Comparison of ENCODE assay signal across 11 mouse cellular contexts in genomic region chr6:52095575-52095974, GRCm38 (mm10).
"Had no signal": no experiment of that assay in that cellular context is flagged by ENCODE, and none has a peak within 500 bp of the region (broad histone marks: within the 10 kb centered on the region; RNA-seq: fewer than 3 reads in every experiment).

No protein-coding gene starts in this region.

- H3K4me1 ChIP-seq: intestine, embryonic 15.5 days; liver, embryonic 13.5 days had no signal

- H3K9me3 ChIP-seq: intestine, embryonic 15.5 days; liver, embryonic 13.5 days had no signal

- H3K9ac ChIP-seq: intestine, embryonic 15.5 days; liver, embryonic 13.5 days had no signal

- ATAC-seq: intestine, embryonic 15.5 days had no signal

- H3K4me2 ChIP-seq: intestine, embryonic 15.5 days; liver, embryonic 13.5 days; midbrain, embryonic 11.5 days had no signal

- DNase-seq: layer of hippocampus, adult 9-11 months; liver, embryonic 13.5 days; lung, adult 2 months; lung, postnatal 14 days; lung, postnatal 4 days; midbrain, embryonic 14.5 days; thymus, adult 18-20 months; thymus, postnatal 36 days had no signal

- H3K4me3 ChIP-seq: intestine, embryonic 15.5 days; layer of hippocampus, adult 2 months; liver, embryonic 13.5 days had no signal

- H3K27me3 ChIP-seq: intestine, embryonic 15.5 days; liver, embryonic 13.5 days had no signal

- H3K27ac ChIP-seq: intestine, embryonic 15.5 days; layer of hippocampus, adult 2 months; liver, embryonic 13.5 days had no signal

- H3K36me3 ChIP-seq: intestine, embryonic 15.5 days; liver, embryonic 13.5 days had no signal
